Mouse (Mus musculus) liver, postnatal 0 days (tissue): Measurements from ENCODE around the gene Tmem170.

ENCODE experiments used
- CTCF ChIP-seq: sonication (generic); IDR thresholded peaks from 2 replicates; pipeline ENCODE4 v1.5.1; 2016; ENCODE audit warnings: antibody characterized with exemption, low read depth
- EP300 ChIP-seq: IDR thresholded peaks from 2 replicates; pipeline ENCODE4 v1.6.1; 2016; ENCODE audit warnings: antibody characterized with exemption, low read depth, mild to moderate bottlenecking

- peak; percentile 29; the same call in 1 of the 2 replicates for TF ChIP-seq CTCF
- no peak for TF ChIP-seq EP300
Measured at GRCm38 (mm10) chr8:111877711-111878110, 1.2 kb upstream of the Tmem170 start.
